Mouse (Mus musculus) ES-E14 (cell line): ENCODE data around the gene Actc1. TPM values are rescaled to one million over a fixed set of nuclear protein-coding genes. Genes with fewer than 3 reads are reported as not detected.

ENCODE experiments used
- DNase-seq: peaks from one replicate; pipeline ENCODE4 v3.0.0-alpha.2; 2013; ENCODE audit warnings: low read depth, low spot score
- H3K27ac ChIP-seq: 2 replicates; pipeline ENCODE4 v1.5.1; 2012; ENCODE audit warnings: low read depth, mild to moderate bottlenecking, low read length, moderate library complexity, mixed read lengths; ENCODE audit not compliant: poor library complexity, insufficient read depth, severe bottlenecking
- H3K36me3 ChIP-seq: 2 replicates; pipeline ENCODE4 v1.6.1; 2012; ENCODE audit warnings: mild to moderate bottlenecking, low read length, moderate library complexity, mixed read lengths; ENCODE audit not compliant: control insufficient read depth, poor library complexity, insufficient read depth, severe bottlenecking
- H3K4me1 ChIP-seq, 2 experiments: fragments of 150-350 bp in 1 of 2; sonication (generic) in 1 of 2; 2 replicates each; pipeline ENCODE4 v1.6.1; 2012; ENCODE audit warnings: low read length in 2 of 2, mild to moderate bottlenecking in 1 of 2, mixed read lengths in 1 of 2; ENCODE audit not compliant: control insufficient read depth in 2 of 2, insufficient read depth in 2 of 2, poor library complexity in 1 of 2
- H3K4me3 ChIP-seq, 2 experiments: fragments of 150-350 bp in 1 of 2; sonication (generic) in 1 of 2; 2 replicates each; pipeline ENCODE4 v1.5.1; 2012; ENCODE audit warnings: low read length in 2 of 2, low read depth in 1 of 2, mild to moderate bottlenecking in 1 of 2, mixed read lengths in 1 of 2; ENCODE audit not compliant: insufficient read depth in 1 of 2, poor library complexity in 1 of 2, severe bottlenecking in 1 of 2
- H3K9ac ChIP-seq: 2 replicates; pipeline ENCODE4 v1.6.1; 2012; ENCODE audit warnings: low read depth, mild to moderate bottlenecking, low read length, mixed read lengths; ENCODE audit not compliant: poor library complexity, insufficient read depth, severe bottlenecking
- H3K9me3 ChIP-seq: fragments of 150-350 bp; sonication (generic); 2 replicates; pipeline ENCODE4 v1.6.1; 2012; ENCODE audit warnings: low read depth, mild to moderate bottlenecking, low read length; ENCODE audit not compliant: control insufficient read depth, insufficient read depth
- CHD2 ChIP-seq: IDR thresholded peaks from 2 replicates; pipeline ENCODE4 v1.6.1; 2014; ENCODE audit warnings: mild to moderate bottlenecking, low read depth, low read length, inconsistent platforms
- HCFC1 ChIP-seq: IDR thresholded peaks from 2 replicates; pipeline ENCODE4 v1.6.1; 2012; ENCODE audit warnings: low read length, inconsistent platforms, borderline replicate concordance; ENCODE audit not compliant: insufficient read depth
- MAFK ChIP-seq: IDR thresholded peaks from 2 replicates; pipeline ENCODE4 v1.6.1; 2014; ENCODE audit warnings: mild to moderate bottlenecking, low read depth, low read length, inconsistent platforms; ENCODE audit not compliant: insufficient read depth
- ZC3H11A ChIP-seq: IDR thresholded peaks from 2 replicates; pipeline ENCODE4 v1.6.1; 2012; ENCODE audit warnings: low read depth, mild to moderate bottlenecking, inconsistent platforms, low read length, borderline replicate concordance
- ZNF384 ChIP-seq: IDR thresholded peaks from 2 replicates; pipeline ENCODE4 v1.6.1; 2012; ENCODE audit warnings: low read depth, low read length, inconsistent platforms
- in situ Hi-C, 2 experiments: fragments of 600-800 bp; cut with MboI; formaldehyde crosslinking; loops; one replicate each; pipeline ENCODE4 v1.15.1; 2025; ENCODE audit warnings: low sequenced_read_pairs in 2 of 2, inconsistent platforms in 1 of 2; ENCODE audit not compliant: unreplicated experiment in 2 of 2
- total RNA-seq: library from RNA; depleted of rRNA; stranded (reverse); fragments of 300-350 nt; gene quantifications from 2 replicates; pipeline ENCODE4 v1.2.3, GENCODE M21; 2012

Gene Actc1
- total RNA-seq, 1 experiment: 9.4 TPM

- Histone ChIP-seq H3K9ac (no peak overlapping the region), H3K4me1 (no peaks in the 10 kb centered on the region), H3K9me3 (no peaks in the 10 kb centered on the region), H3K4me3 (no peak overlapping the region), H3K36me3 (peaks cover 18% of the 10 kb centered on the region), H3K27ac (no peak overlapping the region)
- DNase-seq: no peak
- no peak for TF ChIP-seq CHD2
- TF ChIP-seq ZNF384: no peak
- no peak for TF ChIP-seq HCFC1
- no peak for TF ChIP-seq MAFK
- no peak for TF ChIP-seq ZC3H11A
- in situ Hi-C loops: no loop called here
These were observed 44.3 kb upstream of the Actc1 start for GRCm38 (mm10) chr2:114097627-114098026.

GRCm38 (mm10) chr2:114096570-114096969 lies 43.2 kb upstream of the Actc1 start:
- peaks cover 14% of the 10 kb centered on the region for H3K36me3 ChIP-seq
- TF ChIP-seq HCFC1 (no peak), ZC3H11A (no peak), CHD2 (no peak), ZNF384 (no peak), MAFK (no peak)
- DNase-seq: no peak
- H3K9ac ChIP-seq: no peak overlapping the region
- in situ Hi-C loops: no loop called here
- H3K9me3 ChIP-seq: no peaks in the 10 kb centered on the region
- no peaks in the 10 kb centered on the region for H3K4me1 ChIP-seq
- no peak overlapping the region for H3K4me3 ChIP-seq
- no peak overlapping the region for H3K27ac ChIP-seq

- in situ Hi-C loops: no loop called here
These were observed 42.0 kb upstream of the Actc1 start for GRCm38 (mm10) chr2:114095348-114095747.

GRCm38 (mm10) chr2:114094696-114095095 lies 41.3 kb upstream of the Actc1 start:
- H3K36me3 ChIP-seq: peaks cover 3% of the 10 kb centered on the region; the same call in 1 of the 2 replicates
- no peak for TF ChIP-seq HCFC1
- no peak for TF ChIP-seq ZNF384
- no peak for TF ChIP-seq ZC3H11A
- TF ChIP-seq CHD2: no peak
- no peak for TF ChIP-seq MAFK
- no peak for DNase-seq
- H3K9me3 ChIP-seq: no peaks in the 10 kb centered on the region
- no peak overlapping the region for H3K4me3 ChIP-seq
- H3K27ac ChIP-seq: no peak overlapping the region
- no peaks in the 10 kb centered on the region for H3K4me1 ChIP-seq
- no peak overlapping the region for H3K9ac ChIP-seq
- in situ Hi-C loops: no loop called here

More at GRCm38 (mm10) chr2:114095348-114095747, 42.0 kb upstream of the Actc1 start:
- H3K4me1 ChIP-seq: no peaks in the 10 kb centered on the region
- no peaks in the 10 kb centered on the region for H3K9me3 ChIP-seq
- no peak overlapping the region for H3K27ac ChIP-seq
- H3K36me3 ChIP-seq: peaks cover 5% of the 10 kb centered on the region; the same call in 1 of the 2 replicates
- H3K4me3 ChIP-seq: no peak overlapping the region
- no peak for DNase-seq
- H3K9ac ChIP-seq: no peak overlapping the region
- no peak for TF ChIP-seq MAFK
- no peak for TF ChIP-seq ZNF384
- TF ChIP-seq ZC3H11A: no peak
- no peak for TF ChIP-seq HCFC1
- no peak for TF ChIP-seq CHD2

GRCm38 (mm10) chr2:114093577-114093976 lies 40.2 kb upstream of the Actc1 start:
- no peak for TF ChIP-seq ZNF384
- TF ChIP-seq MAFK: no peak
- TF ChIP-seq HCFC1: no peak
- TF ChIP-seq ZC3H11A: no peak
- TF ChIP-seq CHD2: no peak
- in situ Hi-C loops: no loop called here
- Histone ChIP-seq H3K36me3 (no peaks in the 10 kb centered on the region), H3K4me1 (no peaks in the 10 kb centered on the region), H3K9me3 (no peaks in the 10 kb centered on the region), H3K9ac (no peak overlapping the region), H3K4me3 (no peak overlapping the region), H3K27ac (no peak overlapping the region)
- no peak for DNase-seq
